Mouse (Mus musculus) cerebellum, postnatal 10 days (tissue): ENCODE data around the gene Olfr70.

Source experiments
- DNase-seq, 2 experiments: peaks; one replicate each; pipeline ENCODE4 v3.0.0; 2021; ENCODE audit warnings: mixed read lengths in 2 of 2

Olfr70 gene

DNA sequence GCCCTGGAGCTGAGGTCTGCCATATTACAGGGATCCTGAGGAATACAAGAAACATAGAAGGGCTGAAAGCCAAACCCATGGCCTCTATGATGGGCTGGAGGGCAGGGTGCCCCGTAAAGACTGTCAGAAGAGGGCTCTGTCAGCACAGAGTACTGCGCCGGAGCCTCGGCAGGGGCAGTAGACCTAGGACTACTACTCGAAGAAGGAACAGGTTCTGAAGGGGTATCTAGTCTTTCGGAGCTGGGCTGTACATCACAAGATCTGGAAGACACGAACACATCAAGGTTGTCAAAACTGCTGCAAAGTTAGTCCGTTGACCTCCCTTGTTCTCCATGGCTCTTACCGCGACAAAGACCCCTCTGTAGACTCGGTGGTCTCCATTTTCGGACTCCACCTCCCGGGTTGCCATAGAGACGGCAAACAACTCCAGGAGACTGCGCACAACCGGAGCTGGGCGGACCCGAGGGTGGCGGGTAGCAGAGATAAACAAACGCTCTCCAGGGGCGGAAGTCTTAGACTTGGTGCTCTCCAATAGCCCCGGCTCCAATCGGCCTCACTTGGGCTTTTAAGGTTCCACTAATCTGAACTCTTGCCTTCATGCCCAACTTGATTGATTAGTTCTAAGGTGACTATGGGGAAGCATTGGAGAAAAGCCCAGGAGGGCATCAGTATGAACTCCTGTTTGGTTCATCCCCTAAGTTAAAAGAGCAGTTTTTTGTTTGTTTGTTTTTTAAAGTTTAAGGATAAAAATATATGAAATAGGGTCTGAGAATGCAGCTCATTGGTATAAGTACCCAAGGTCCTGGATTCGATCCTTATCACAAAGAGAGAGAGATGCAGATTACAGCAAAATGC is 47.2 kb downstream of the Olfr70 start, which contains the start of gene Spag8:
Gene Spag8, minus strand, starts transcription at position 434 of the 855 bp plus-strand sequence.
- DNase-seq: peak; percentile 43 to 47

DNA sequence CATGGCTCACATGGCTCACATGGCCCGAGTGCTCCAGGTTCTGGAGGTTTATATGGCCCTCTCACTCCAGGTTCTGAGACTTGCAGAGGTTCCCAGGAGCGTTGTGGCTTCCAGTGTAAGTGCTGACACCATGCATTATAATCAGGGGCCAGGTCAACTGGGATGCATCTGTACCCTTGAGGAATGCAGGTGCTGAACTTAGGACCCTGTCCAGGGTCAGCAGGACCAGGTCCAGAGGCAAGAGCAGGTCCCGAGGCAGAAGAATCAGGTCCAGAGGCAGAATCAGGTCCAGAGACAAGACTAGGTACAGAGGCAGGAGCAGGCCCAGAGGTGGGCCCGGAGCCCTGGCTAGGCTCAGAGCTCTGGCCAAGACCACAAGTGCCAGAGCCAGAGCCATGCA is 47.9 kb downstream of the Olfr70 start:
- no peak for DNase-seq

DNA sequence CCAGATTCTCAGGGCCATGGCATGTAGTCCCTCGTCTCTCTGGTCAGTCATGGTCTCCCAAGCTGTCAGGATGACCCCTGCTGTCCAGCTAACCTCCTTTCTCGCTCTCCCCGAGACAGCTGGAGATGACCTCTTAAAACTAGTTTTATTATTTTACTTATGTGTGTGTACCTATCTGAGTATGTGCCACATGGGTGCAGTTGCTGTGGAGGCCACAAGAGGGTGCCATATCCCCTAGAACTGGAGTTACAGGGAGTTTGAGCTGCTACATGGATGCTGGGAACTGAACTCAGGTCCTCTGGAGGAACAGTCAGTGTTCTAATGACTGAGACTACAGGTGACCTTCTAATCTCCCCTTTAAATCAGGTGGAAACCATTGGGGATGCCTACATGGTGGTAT is 50.8 kb downstream of the Olfr70 start:
- DNase-seq: no peak
